Mouse (Mus musculus) left cerebral cortex, adult 9 months (tissue): ENCODE measurements at regions not wholly inside any gene's neighbourhood (a gene's known extent, or its start where the extent isn't known, plus 50 kb on each side); places are given as distances from the start of the nearest gene placed in this dataset.

Source experiments
- DNase-seq, 2 experiments: peaks; one replicate each; pipeline ENCODE4 v3.0.0; 2022; ENCODE audit warnings: low spot score in 2 of 2

GRCm38 (mm10) chr6:17157270-17157669 is 92.3 kb downstream of the Tes start:
- no peak for DNase-seq

- DNase-seq = peak; percentile 33 to 49
Measured at GRCm38 (mm10) chr6:17169971-17170781, 105.2 kb downstream of the Tes start.

GRCm38 (mm10) chr6:17170782-17171272 is 105.9 kb downstream of the Tes start:
- no peak for DNase-seq

GRCm38 (mm10) chr6:17171273-17172011 is 106.5 kb downstream of the Tes start:
- peak in 1 of 2 experiments; percentile 26 for DNase-seq

- no peak for DNase-seq
Measured at GRCm38 (mm10) chr6:17172050-17172449, 107.1 kb downstream of the Tes start.

- DNase-seq = no peak
Measured at GRCm38 (mm10) chr6:17177153-17177552, 103.8 kb upstream of the Cav2 start.

- DNase-seq = no peak
Measured at GRCm38 (mm10) chr6:17179476-17179875, 101.5 kb upstream of the Cav2 start.

- DNase-seq = no peak
Measured at GRCm38 (mm10) chr6:17186604-17187003, 94.4 kb upstream of the Cav2 start.

- DNase-seq = peak; percentile 13 to 37
Measured at GRCm38 (mm10) chr6:17187106-17187505, 93.9 kb upstream of the Cav2 start.

- no peak for DNase-seq
Measured at GRCm38 (mm10) chr6:17195538-17195937, 85.4 kb upstream of the Cav2 start.

GRCm38 (mm10) chr6:17197728-17198397 is 83.1 kb upstream of the Cav2 start:
- no peak for DNase-seq

GRCm38 (mm10) chr6:17198876-17199275 is 82.1 kb upstream of the Cav2 start:
- DNase-seq = no peak

GRCm38 (mm10) chr6:17201916-17202636 is 78.9 kb upstream of the Cav2 start:
- no peak for DNase-seq

- DNase-seq = no peak
Measured at GRCm38 (mm10) chr6:17203302-17203701, 77.7 kb upstream of the Cav2 start.

- DNase-seq = no peak
Measured at GRCm38 (mm10) chr6:17203900-17204686, 76.9 kb upstream of the Cav2 start.

GRCm38 (mm10) chr6:17206932-17207331 is 74.1 kb upstream of the Cav2 start:
- DNase-seq = no peak

- no peak for DNase-seq
Measured at GRCm38 (mm10) chr6:17209792-17210191, 71.2 kb upstream of the Cav2 start.

GRCm38 (mm10) chr6:17211346-17211745 is 69.6 kb upstream of the Cav2 start:
- DNase-seq = peak in 1 of 2 experiments; percentile 30

GRCm38 (mm10) chr6:17214774-17215173 is 66.2 kb upstream of the Cav2 start:
- no peak for DNase-seq

GRCm38 (mm10) chr6:17216442-17216841 is 64.5 kb upstream of the Cav2 start:
- no peak for DNase-seq

GRCm38 (mm10) chr6:17223744-17224143 is 57.2 kb upstream of the Cav2 start:
- no peak for DNase-seq
